Mouse (Mus musculus) intestine, embryonic 15.5 days (tissue): ENCODE measurements around the gene Batf. TPM values are rescaled to one million over a fixed set of nuclear protein-coding genes. Genes with fewer than 3 reads are reported as not detected.

Experiments
- ATAC-seq: fragments of 200-750 bp; cut with Nextera tagmentation; 2 replicates; pipeline ENCODE4 v1.8.0; 2017; ENCODE audit warnings: moderate TSS enrichment, moderate library complexity
- H3K27ac ChIP-seq: fragments of 300-500 bp; sonication (generic); 2 replicates; pipeline ENCODE4 v1.5.1; 2015; ENCODE audit warnings: mild to moderate bottlenecking, inconsistent platforms
- H3K27me3 ChIP-seq: fragments of 300-500 bp; sonication (generic); replicated peaks from 2 replicates; pipeline ENCODE4 v1.6.1; 2015; ENCODE audit warnings: inconsistent platforms
- H3K36me3 ChIP-seq: fragments of 300-500 bp; sonication (generic); 2 replicates; pipeline ENCODE4 v1.6.1; 2015; ENCODE audit warnings: inconsistent platforms
- H3K4me1 ChIP-seq: fragments of 300-500 bp; sonication (generic); replicated peaks from 2 replicates; pipeline ENCODE4 v1.6.1; 2015; ENCODE audit warnings: inconsistent platforms
- H3K4me2 ChIP-seq: fragments of 300-500 bp; sonication (generic); replicated peaks from 2 replicates; pipeline ENCODE4 v1.6.1; 2015; ENCODE audit warnings: mild to moderate bottlenecking, inconsistent platforms
- H3K4me3 ChIP-seq: fragments of 300-500 bp; sonication (generic); replicated peaks from 2 replicates; pipeline ENCODE4 v1.5.1; 2015; ENCODE audit warnings: inconsistent platforms
- H3K9ac ChIP-seq: fragments of 300-500 bp; sonication (generic); 2 replicates; pipeline ENCODE4 v1.6.1; 2015; ENCODE audit warnings: inconsistent platforms
- H3K9me3 ChIP-seq: fragments of 300-500 bp; sonication (generic); 2 replicates; pipeline ENCODE4 v1.6.1; 2016; ENCODE audit warnings: inconsistent platforms
- WGBS: fragments of 180-500 bp; shearing (Covaris S2); methylation state at CpG from one replicate; pipeline ENCODE4 v1.1.7; 2015; 5-methylcytosine and 5-hydroxymethylcytosine counted together
- polyA plus RNA-seq: library from polyadenylated mRNA; unstranded; fragments of >200 nt; fragmentation: Nextera tagmentation; extraction: Ambion mirVana; gene quantifications from 2 replicates; pipeline ENCODE4 v1.2.1, GENCODE M21; 2015

Gene Batf
- polyA plus RNA-seq, 1 experiment from 2014 or later = 2.6 TPM

- Histone ChIP-seq H3K9ac (peak within 1 kb of the TSS; percentile 36), H3K36me3 (no peaks in the 10 kb centered on the region), H3K4me2 (peak within 1 kb of the TSS; percentile 91), H3K27ac (peak within 1 kb of the TSS; percentile 33; the same call in 1 of the 2 replicates), H3K9me3 (no peaks in the 10 kb centered on the region), H3K4me1 (0 out of 2 replicates have a peak, but pooled peaks cover 10% of the 10 kb centered on the region), H3K27me3 (0 out of 2 replicates have a peak, but pooled peaks cover 7% of the 10 kb centered on the region), H3K4me3 (peak within 1 kb of the TSS; percentile 46)
- under 1% methylated on average over 51 of the region's 51 CpGs for WGBS
- peak; percentile 93 for ATAC-seq
Measured at GRCm38 (mm10) chr12:85745827-85746695, 59.6 kb downstream of the Batf start, which contains the start of gene Flvcr2. Flvcr2 (plus strand) TSS chr12:85746539.

GRCm38 (mm10) chr12:85746696-85747219 is 60.3 kb downstream of the Batf start:
- H3K9ac ChIP-seq = peak overlapping the region; percentile 36
- H3K27ac ChIP-seq = no peak overlapping the region
- H3K9me3 ChIP-seq = no peaks in the 10 kb centered on the region
- H3K36me3 ChIP-seq = no peaks in the 10 kb centered on the region
- ATAC-seq = peak; percentile 42
- 17% methylated on average over 21 of the region's 21 CpGs for WGBS
- peak overlapping the region; percentile 91 for H3K4me2 ChIP-seq
- 0 out of 2 replicates have a peak, but pooled peaks cover 10% of the 10 kb centered on the region for H3K4me1 ChIP-seq
- 0 out of 2 replicates have a peak, but pooled peaks cover 7% of the 10 kb centered on the region for H3K27me3 ChIP-seq
- peak overlapping the region; percentile 46 for H3K4me3 ChIP-seq

GRCm38 (mm10) chr12:85747343-85747742 is 60.9 kb downstream of the Batf start:
- Histone ChIP-seq H3K4me1 (0 out of 2 replicates have a peak, but pooled peaks cover 10% of the 10 kb centered on the region), H3K4me3 (peak overlapping the region; percentile 46), H3K9me3 (no peaks in the 10 kb centered on the region), H3K27me3 (0 out of 2 replicates have a peak, but pooled peaks cover 7% of the 10 kb centered on the region), H3K36me3 (no peaks in the 10 kb centered on the region), H3K27ac (no peak overlapping the region), H3K4me2 (peak overlapping the region; percentile 91), H3K9ac (no peak overlapping the region)
- no peak for ATAC-seq
- 82% methylated on average over 10 of the region's 10 CpGs for WGBS

GRCm38 (mm10) chr12:85749861-85750260 is 63.4 kb downstream of the Batf start:
- 84% methylated on average over 9 of the region's 9 CpGs for whole genome bisulfite sequencing
- Histone ChIP-seq H3K4me3 (no peak overlapping the region), H3K36me3 (no peaks in the 10 kb centered on the region), H3K27ac (no peak overlapping the region), H3K9ac (no peak overlapping the region), H3K27me3 (0 out of 2 replicates have a peak, but pooled peaks cover 7% of the 10 kb centered on the region), H3K4me1 (0 out of 2 replicates have a peak, but pooled peaks cover 10% of the 10 kb centered on the region), H3K9me3 (no peaks in the 10 kb centered on the region), H3K4me2 (no peak overlapping the region)
- no peak for ATAC-seq

GRCm38 (mm10) chr12:85752116-85752515 is 65.6 kb downstream of the Batf start:
- 79% methylated on average over 6 of the region's 6 CpGs for WGBS
- Histone ChIP-seq H3K4me1 (0 out of 2 replicates have a peak, but pooled peaks cover under 1% of the 10 kb centered on the region), H3K4me3 (no peak overlapping the region), H3K36me3 (no peaks in the 10 kb centered on the region), H3K27ac (no peak overlapping the region), H3K9ac (no peak overlapping the region), H3K4me2 (no peak overlapping the region), H3K9me3 (no peaks in the 10 kb centered on the region), H3K27me3 (0 out of 2 replicates have a peak, but pooled peaks cover 3% of the 10 kb centered on the region)
- ATAC-seq = no peak

- H3K4me2 ChIP-seq = no peak overlapping the region
- H3K9me3 ChIP-seq = no peaks in the 10 kb centered on the region
- no peaks in the 10 kb centered on the region for H3K4me1 ChIP-seq
- no peak overlapping the region for H3K27ac ChIP-seq
- H3K9ac ChIP-seq = no peak overlapping the region
- H3K36me3 ChIP-seq = no peaks in the 10 kb centered on the region
- H3K4me3 ChIP-seq = no peak overlapping the region
- no peak for ATAC-seq
- 53% methylated on average over 2 of the region's 2 CpGs for WGBS
- H3K27me3 ChIP-seq = no peaks in the 10 kb centered on the region
Measured at GRCm38 (mm10) chr12:85753223-85753622, 66.8 kb downstream of the Batf start.

- peak; percentile 73 for ATAC-seq
- H3K27ac ChIP-seq = no peak overlapping the region
- WGBS = 54% methylated on average over 5 of the region's 5 CpGs
- no peak overlapping the region for H3K4me3 ChIP-seq
- H3K9ac ChIP-seq = no peak overlapping the region
- no peaks in the 10 kb centered on the region for H3K9me3 ChIP-seq
- H3K4me2 ChIP-seq = no peak overlapping the region
- no peaks in the 10 kb centered on the region for H3K27me3 ChIP-seq
- H3K4me1 ChIP-seq = no peaks in the 10 kb centered on the region
- no peaks in the 10 kb centered on the region for H3K36me3 ChIP-seq
Measured at GRCm38 (mm10) chr12:85754611-85755265, 68.3 kb downstream of the Batf start.

- H3K36me3 ChIP-seq = no peaks in the 10 kb centered on the region
- no peak overlapping the region for H3K4me2 ChIP-seq
- no peaks in the 10 kb centered on the region for H3K4me1 ChIP-seq
- no peaks in the 10 kb centered on the region for H3K9me3 ChIP-seq
- 78% methylated on average over 3 of the region's 3 CpGs for WGBS
- no peak overlapping the region for H3K27ac ChIP-seq
- no peak overlapping the region for H3K9ac ChIP-seq
- no peak for ATAC-seq
- H3K27me3 ChIP-seq = no peaks in the 10 kb centered on the region
- no peak overlapping the region for H3K4me3 ChIP-seq
Measured at GRCm38 (mm10) chr12:85756455-85756854, 70.0 kb downstream of the Batf start.

- Histone ChIP-seq H3K27ac (no peak overlapping the region), H3K36me3 (no peaks in the 10 kb centered on the region), H3K9ac (no peak overlapping the region), H3K4me1 (no peaks in the 10 kb centered on the region), H3K27me3 (no peaks in the 10 kb centered on the region), H3K4me2 (no peak overlapping the region), H3K4me3 (no peak overlapping the region), H3K9me3 (no peaks in the 10 kb centered on the region)
- no peak for ATAC-seq
- 66% methylated on average over 3 of the region's 3 CpGs for WGBS
Measured at GRCm38 (mm10) chr12:85757074-85757473, 70.6 kb downstream of the Batf start.

Other genes with a start within 250 kb of the Batf start
- 4.9 and 5.3 TPM in 2 replicates for gene Fos, start 212.8 kb upstream of the Batf start, polyA plus RNA-seq
- 0.62 and 0.74 TPM in 2 replicates for gene Jdp2, start 87.6 kb upstream of the Batf start, polyA plus RNA-seq
- 2.3 and 2.4 TPM in 2 replicates for gene Flvcr2, start 59.9 kb downstream of the Batf start, polyA plus RNA-seq
- 153 and 154 TPM in 2 replicates for gene Erg28, start 137.9 kb downstream of the Batf start, polyA plus RNA-seq
- 9.0 and 10.1 TPM in 2 replicates for gene Ttll5, start 138.0 kb downstream of the Batf start, polyA plus RNA-seq